Mouse (Mus musculus) frontal cortex, adult 2 months (tissue): ENCODE measurements at regions not wholly inside any gene's neighbourhood (a gene's known extent, or its start where the extent isn't known, plus 50 kb on each side); places are given as distances from the start of the nearest gene placed in this dataset.

Experiments
- DNase-seq, 2 experiments: peaks; one replicate each; pipeline ENCODE4 v3.0.0; 2022; ENCODE audit warnings: low spot score in 1 of 2; ENCODE audit errors: extremely low spot score in 1 of 2

DNA sequence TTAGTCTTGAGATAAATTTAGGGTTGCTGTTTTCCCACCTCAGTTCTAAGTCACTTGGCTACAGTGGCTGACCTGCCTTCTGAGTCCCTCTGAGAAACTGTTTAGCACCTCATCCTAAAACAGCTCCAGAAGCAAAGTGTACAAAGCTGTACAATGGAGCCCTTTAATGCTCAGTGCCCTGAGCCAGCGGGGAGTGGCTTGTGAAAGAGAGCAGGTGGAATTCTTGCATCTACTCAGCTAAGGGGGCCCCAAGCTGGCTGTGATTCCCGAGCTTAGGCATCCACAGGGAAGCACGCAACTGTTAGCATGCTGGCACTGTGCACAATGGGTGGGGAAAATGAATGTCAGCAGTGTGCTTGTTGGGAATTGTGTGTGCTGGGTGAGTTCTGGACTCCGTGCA lies 63.2 kb upstream of the Kcnj15 start:
- DNase-seq: no peak

- no peak for DNase-seq
These were observed 61.2 kb upstream of the Kcnj15 start for GRCm38 (mm10) chr16:95196141-95196540.

DNA sequence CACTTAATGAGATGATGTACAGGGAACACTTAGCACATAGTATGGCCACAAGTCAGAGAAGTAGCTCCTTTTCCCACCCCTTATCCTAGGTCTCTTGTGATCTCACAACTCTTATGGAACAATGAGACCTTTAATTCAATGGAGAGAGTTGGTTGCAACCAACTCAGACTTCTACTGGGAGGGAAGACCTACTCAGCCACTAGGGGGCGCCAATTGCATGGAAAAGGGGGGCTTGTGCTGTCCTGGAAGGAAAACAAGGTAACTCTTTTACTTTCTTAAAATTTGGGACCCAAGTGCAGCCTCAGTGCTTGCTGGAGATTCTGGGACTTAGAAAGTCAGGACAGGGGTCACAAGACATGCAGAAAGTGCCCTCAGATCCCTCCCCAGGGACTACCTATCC lies 60.7 kb upstream of the Kcnj15 start:
- DNase-seq: peak in 1 of 2 experiments; percentile 79

DNA sequence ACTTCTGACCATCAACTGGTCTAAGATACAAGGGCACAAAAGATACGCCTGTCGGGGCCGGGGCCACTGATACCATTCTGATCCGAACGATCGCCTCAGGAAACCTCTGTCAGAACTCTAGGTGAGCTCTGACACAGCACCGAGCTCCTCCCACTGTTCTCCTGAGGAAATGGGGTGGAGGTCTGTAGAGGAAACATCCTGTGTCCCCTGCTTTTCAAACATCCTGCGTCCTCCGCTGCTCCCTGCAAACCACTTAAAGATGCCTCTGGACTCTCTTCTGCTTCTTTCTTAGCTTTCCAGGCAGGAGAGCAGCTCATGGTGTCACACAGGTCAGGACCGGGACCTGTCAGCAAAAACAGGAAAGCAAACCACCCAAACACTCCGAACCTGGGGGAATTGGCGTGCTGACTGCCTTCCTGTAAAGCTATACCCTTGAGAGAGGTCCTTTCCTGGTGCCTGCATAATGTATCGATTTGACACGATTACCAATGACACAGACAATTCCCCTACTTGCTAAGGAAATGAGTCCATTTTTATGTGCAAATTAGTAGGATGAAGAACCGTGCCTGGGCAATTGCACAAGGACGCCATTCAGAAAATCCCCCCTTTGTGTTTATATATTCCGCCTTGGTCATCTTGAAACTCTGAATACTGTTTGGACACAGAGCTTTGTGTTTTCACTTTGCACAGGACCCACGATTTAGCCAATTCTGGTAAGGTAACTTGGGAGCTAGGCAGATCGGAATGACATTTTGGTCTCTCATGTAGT lies 58.4 kb upstream of the Kcnj15 start:
- no peak for DNase-seq

DNA sequence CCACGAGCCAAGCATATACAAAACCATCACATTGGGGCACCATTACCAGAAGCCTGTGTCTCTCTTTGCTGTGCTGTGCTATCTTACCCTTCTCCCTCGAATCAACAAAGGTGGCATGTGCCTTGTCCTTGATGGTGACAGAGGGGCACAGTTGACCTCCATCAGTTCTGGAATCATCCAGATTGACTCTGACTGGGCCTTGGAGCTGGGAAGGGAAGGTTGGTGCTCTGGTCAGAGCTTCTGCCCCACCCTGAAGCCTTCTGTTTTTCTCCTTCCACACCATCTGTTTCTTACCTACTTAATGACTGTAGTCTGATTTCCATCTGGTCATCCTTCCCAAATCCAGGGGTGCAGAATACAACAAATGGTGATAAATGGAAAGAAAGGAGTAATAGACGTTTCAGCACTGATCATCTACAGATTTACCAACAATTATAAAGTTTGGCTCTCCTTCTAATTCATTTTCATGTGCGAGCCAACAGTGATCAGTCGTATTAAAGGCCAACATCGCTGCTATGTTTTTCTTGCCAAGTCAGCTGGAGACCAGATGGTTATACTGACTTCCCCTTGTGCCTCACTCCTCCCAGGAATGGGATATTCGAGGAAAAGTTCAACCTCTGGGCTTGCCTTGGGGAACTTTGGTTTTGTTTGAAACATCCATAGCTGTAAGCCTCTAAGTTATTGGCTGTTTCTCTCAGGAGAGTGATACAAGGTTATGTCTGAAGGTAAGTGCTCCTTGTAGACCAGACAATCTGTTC lies 55.1 kb upstream of the Kcnj15 start:
- no peak for DNase-seq

DNA sequence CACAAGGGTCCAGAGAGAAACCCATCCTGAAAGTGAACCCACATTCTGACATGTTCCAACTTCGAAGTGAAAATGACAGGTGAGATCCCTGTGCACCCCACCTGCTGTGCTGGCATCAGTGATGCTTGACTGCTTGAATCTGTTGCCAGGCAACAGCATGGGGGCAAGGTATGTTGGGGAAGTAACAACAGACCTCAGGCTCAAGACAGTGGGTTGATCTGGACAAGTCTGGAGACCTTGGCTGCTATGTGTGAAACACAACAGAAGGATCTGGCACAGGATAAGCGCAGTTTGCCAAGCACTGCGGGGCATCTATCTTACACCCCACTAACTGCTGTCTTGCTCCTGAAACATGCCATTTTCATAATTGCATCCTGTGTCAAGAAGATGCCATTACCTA lies 54.3 kb upstream of the Kcnj15 start:
- no peak for DNase-seq

DNA sequence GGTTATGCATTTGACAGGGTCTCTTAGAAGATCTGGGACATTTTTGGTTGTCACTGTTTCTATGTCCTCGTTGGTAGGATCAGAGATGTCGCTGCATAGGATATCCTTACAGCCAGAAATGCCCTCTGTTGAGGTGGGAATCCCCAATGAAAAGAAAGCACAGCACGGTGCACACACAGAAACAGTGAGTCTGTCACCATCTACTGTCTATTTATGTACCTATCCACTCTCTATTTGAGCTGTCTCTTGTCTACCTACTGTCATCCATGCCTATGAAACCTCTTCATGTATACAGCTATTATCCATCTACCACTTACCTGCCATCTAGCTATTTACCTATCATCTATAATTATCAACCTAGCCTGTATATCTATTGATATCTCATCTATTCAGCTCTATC lies 53.6 kb upstream of the Kcnj15 start:
- no peak for DNase-seq

- DNase-seq: no peak
These were observed 52.9 kb upstream of the Kcnj15 start for GRCm38 (mm10) chr16:95204507-95204906.

- no peak for DNase-seq
These were observed 50.9 kb upstream of the Kcnj15 start for GRCm38 (mm10) chr16:95206445-95206844.

- no peak for DNase-seq
These were observed 49.8 kb upstream of the Kcnj15 start for GRCm38 (mm10) chr16:95207547-95207946.
